Mouse (Mus musculus): ENCODE results near the gene Dnajc22.

GRCm38 (mm10) chr15:99065557-99066165 is 27.3 kb upstream of the Dnajc22 start:
- TF ChIP-seq GATA1 (IDR thresholded peaks at IDR 0.05; ENCODE audit: borderline replicate concordance, low read length) (no peak), FLI1 (IDR thresholded peaks at IDR 0.05; ENCODE audit: low read length) (no peak)
